Mouse (Mus musculus) olfactory bulb, adult 2 months (tissue): Measurements from ENCODE around the gene A730015C16Rik. TPM values are rescaled to one million over a fixed set of nuclear protein-coding genes. Genes with fewer than 3 reads are reported as not detected.

ENCODE experiments used
- H3K27ac ChIP-seq: fragments of 200-500 bp; 2 replicates; pipeline ENCODE4 v1.5.1; 2012; ENCODE audit warnings: low read depth, low read length; ENCODE audit not compliant: insufficient read depth
- H3K4me1 ChIP-seq: fragments of 200-500 bp; 2 replicates; pipeline ENCODE4 v1.6.1; 2012; ENCODE audit warnings: low read length; ENCODE audit not compliant: control insufficient read depth, insufficient read depth
- H3K4me3 ChIP-seq: fragments of 200-500 bp; 2 replicates; pipeline ENCODE4 v1.5.1; 2012; ENCODE audit warnings: mild to moderate bottlenecking, low read depth, low read length, moderate library complexity; ENCODE audit not compliant: insufficient read depth
- CTCF ChIP-seq: fragments of 200-500 bp; IDR thresholded peaks from 2 replicates; pipeline ENCODE4 v1.5.1; 2012; ENCODE audit warnings: low read depth, mild to moderate bottlenecking, low read length, moderate library complexity; ENCODE audit not compliant: insufficient read depth
- WGBS: fragments of 180-500 bp; shearing (Covaris S2); methylation state at CpG from one replicate; pipeline ENCODE4 v1.1.7; 2018; 5-methylcytosine and 5-hydroxymethylcytosine counted together
- polyA plus RNA-seq: library from polyadenylated mRNA; stranded (reverse); fragments of >200 nt; gene quantifications from 2 replicates; pipeline ENCODE4 v1.2.4, GENCODE M21; 2012; ENCODE audit warnings: low replicate concordance; ENCODE audit not compliant: missing spikeins, insufficient read depth, insufficient read length

A730015C16Rik gene
- polyA plus RNA-seq, 1 experiment = not detected

- WGBS = 61% methylated on average over 2 of the region's 2 CpGs
- Histone ChIP-seq H3K4me3 (no peak overlapping the region), H3K27ac (no peak overlapping the region), H3K4me1 (no peaks in the 10 kb centered on the region)
- TF ChIP-seq CTCF = no peak
These were observed 50.2 kb downstream of the A730015C16Rik start for GRCm38 (mm10) chr4:108798083-108798830.

Other genes starting within 250 kb of the A730015C16Rik start
- not detected in 2 replicates for gene Cc2d1b, start 228.7 kb downstream of the A730015C16Rik start, polyA plus RNA-seq
- not detected in 2 replicates for gene 3110021N24Rik, start 129.0 kb downstream of the A730015C16Rik start, polyA plus RNA-seq
- gene Zfyve9, start 67.8 kb downstream of the A730015C16Rik start, polyA plus RNA-seq = 65.1 TPM in 1 of 2 replicates, not detected in the other
- gene Btf3l4, start 15.0 kb downstream of the A730015C16Rik start, polyA plus RNA-seq = not detected in 2 replicates
- not detected in 2 replicates for gene Txndc12, start 14.0 kb downstream of the A730015C16Rik start, polyA plus RNA-seq
- not detected in 2 replicates for gene Kti12, start 834 bp downstream of the A730015C16Rik start, polyA plus RNA-seq
- 395 TPM in 1 of 2 replicates, not detected in the other for gene Rab3b, start 30.4 kb upstream of the A730015C16Rik start, polyA plus RNA-seq
- gene Nrd1, start 152.0 kb upstream of the A730015C16Rik start, polyA plus RNA-seq = 161 TPM in 1 of 2 replicates, not detected in the other